Mouse (Mus musculus): ENCODE measurements around the gene Lmod3. TPM values are rescaled to one million over a fixed set of nuclear protein-coding genes. Genes with fewer than 3 reads are reported as not detected.
A peak's percentile ranks its signal among the peaks of the same experiment; 100 is the strongest.

Lmod3 gene
- total RNA-seq, 2 experiments from 2014 or later = 1.3 to 5.1 TPM

- no peak for DNase-seq (ENCODE audit: low spot score in 2 of 2)
These were observed 25.3 kb downstream of the Lmod3 start for GRCm38 (mm10) chr6:97227067-97227847.

GRCm38 (mm10) chr6:97226083-97226491, 26.5 kb downstream of the Lmod3 start:
- no peak for DNase-seq (ENCODE audit: low spot score in 2 of 2)

GRCm38 (mm10) chr6:97224505-97224904, 28.1 kb downstream of the Lmod3 start:
- DNase-seq (ENCODE audit: low spot score in 2 of 2) = no peak

GRCm38 (mm10) chr6:97223566-97223965, 29.0 kb downstream of the Lmod3 start:
- DNase-seq (ENCODE audit: low spot score in 2 of 2) = no peak

- no peak for DNase-seq (ENCODE audit: low spot score in 2 of 2)
These were observed 29.6 kb downstream of the Lmod3 start for GRCm38 (mm10) chr6:97222931-97223467.

GRCm38 (mm10) chr6:97222321-97222720, 30.2 kb downstream of the Lmod3 start:
- no peak for DNase-seq (ENCODE audit: low spot score in 2 of 2)

- no peak for DNase-seq (ENCODE audit: low spot score in 2 of 2)
These were observed 31.1 kb downstream of the Lmod3 start for GRCm38 (mm10) chr6:97221205-97222025.

- DNase-seq (ENCODE audit: low spot score in 2 of 2) = no peak
These were observed 31.9 kb downstream of the Lmod3 start for GRCm38 (mm10) chr6:97220672-97221071.

- DNase-seq (ENCODE audit: low spot score in 2 of 2) = no peak
These were observed 36.3 kb downstream of the Lmod3 start for GRCm38 (mm10) chr6:97216154-97216821.

- no peak for DNase-seq (ENCODE audit: low spot score in 2 of 2)
These were observed 40.6 kb downstream of the Lmod3 start for GRCm38 (mm10) chr6:97211981-97212380.

- DNase-seq (ENCODE audit: low spot score in 2 of 2) = no peak
These were observed 41.5 kb downstream of the Lmod3 start for GRCm38 (mm10) chr6:97210962-97211601.

GRCm38 (mm10) chr6:97210191-97210961, 42.2 kb downstream of the Lmod3 start, which contains the start of gene Arl6ip5:
TSS of gene Arl6ip5 (plus strand) at chr6:97210689.
- DNase-seq (ENCODE audit: low spot score in 2 of 2) = peak; percentile 59 to 73

GRCm38 (mm10) chr6:97209751-97210150, 42.8 kb downstream of the Lmod3 start:
- DNase-seq (ENCODE audit: low spot score in 2 of 2) = no peak

GRCm38 (mm10) chr6:97209201-97209600, 43.4 kb downstream of the Lmod3 start:
- no peak for DNase-seq (ENCODE audit: low spot score in 2 of 2)

- DNase-seq (ENCODE audit: low spot score in 2 of 2) = no peak
These were observed 44.2 kb downstream of the Lmod3 start for GRCm38 (mm10) chr6:97208406-97208805.

GRCm38 (mm10) chr6:97207085-97207484, 45.5 kb downstream of the Lmod3 start:
- no peak for DNase-seq (ENCODE audit: low spot score in 2 of 2)

GRCm38 (mm10) chr6:97205439-97205885, 47.1 kb downstream of the Lmod3 start, which contains the start of gene Uba3:
TSS of gene Uba3 (minus strand) at chr6:97205647.
- peak; percentile 99 to 100 for DNase-seq (ENCODE audit: low spot score in 2 of 2)

GRCm38 (mm10) chr6:97204952-97205351, 47.6 kb downstream of the Lmod3 start:
- DNase-seq (ENCODE audit: low spot score in 2 of 2) = no peak

- no peak for DNase-seq (ENCODE audit: low spot score in 2 of 2)
These were observed 48.2 kb downstream of the Lmod3 start for GRCm38 (mm10) chr6:97204252-97204869.
